Comparison of ENCODE assay signal across 13 mouse cellular contexts in the genomic region with DNA sequence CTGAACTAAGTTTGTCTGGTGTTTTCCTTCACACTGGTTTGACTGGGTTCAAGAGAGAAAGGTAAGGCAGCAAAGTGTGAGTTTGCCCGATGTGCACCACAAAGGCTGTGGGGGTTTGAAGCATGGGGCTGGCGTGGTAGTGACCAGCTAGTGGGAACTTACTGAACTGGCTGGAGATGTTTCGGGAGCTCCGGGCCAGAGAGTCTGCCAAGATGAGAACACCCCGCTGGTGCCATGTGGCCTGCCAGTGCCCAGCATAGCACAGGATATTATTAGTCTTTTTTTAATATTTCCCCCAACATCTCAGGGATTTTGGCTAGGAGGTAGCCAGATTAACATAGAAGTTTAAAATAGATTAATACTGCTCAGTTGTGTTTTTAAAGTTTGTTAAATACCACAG. TPM values are rescaled to one million over a fixed set of nuclear protein-coding genes. Genes with fewer than 3 reads are reported as not detected.
DNase-seq lines count a peak whose midpoint lies in the region; ATAC-seq and TF ChIP-seq lines count a peak whose summit lies in the region.
"Had no signal": no experiment of that assay in that cellular context is flagged by ENCODE, and none has a peak within 500 bp of the region (broad histone marks: within the 10 kb centered on the region; RNA-seq: fewer than 3 reads in every experiment).

No protein-coding gene starts in this region.

- H3K27ac ChIP-seq in kidney, embryonic 14.5 days (ENCODE audit: low read depth, low read length): no peak overlapping the region
- H3K27ac ChIP-seq in limb, embryonic 13.5 days: no peak overlapping the region
- no peak overlapping the region for H3K27ac ChIP-seq in thymus, adult 2 months (ENCODE audit: control insufficient read depth, insufficient read depth, low read length)
- H3K27ac ChIP-seq: liver, embryonic 13.5 days; midbrain, embryonic 13.5 days had no signal

- peak overlapping the region; percentile 18 for H3K4me3 ChIP-seq in kidney, embryonic 14.5 days (ENCODE audit: low read length)
- H3K4me3 ChIP-seq in limb, embryonic 13.5 days: no peak overlapping the region
- no peak overlapping the region for H3K4me3 ChIP-seq in thymus, adult 2 months (ENCODE audit: control insufficient read depth, insufficient read depth, low read length)
- H3K4me3 ChIP-seq: liver, embryonic 13.5 days; midbrain, embryonic 13.5 days had no signal

- H3K4me2 ChIP-seq in kidney, embryonic 14.5 days (replicated peaks; ENCODE audit: low read depth, low read length): peak overlapping the region; percentile 32
- H3K4me2 ChIP-seq in limb, embryonic 13.5 days (replicated peaks): peak overlapping the region; percentile 21
- H3K4me2 ChIP-seq: liver, embryonic 13.5 days; midbrain, embryonic 13.5 days had no signal

- no peak for DNase-seq in cerebellum, postnatal 4 days (ENCODE audit: low spot score in 2 of 2)
- no peak for DNase-seq in kidney, postnatal 10 days
- DNase-seq in cerebellum, postnatal 14 days: peak; percentile 74 to 87
- DNase-seq in gastrocnemius, adult 8-10 months (ENCODE audit: low spot score in 2 of 2): no peak
- DNase-seq in thymus, adult 2 months: no peak
- DNase-seq: gastrocnemius, postnatal 36 days; layer of hippocampus, adult 9-11 months; liver, embryonic 13.5 days had no signal

- H3K9ac ChIP-seq in kidney, embryonic 14.5 days (ENCODE audit: low read depth, low read length): peak overlapping the region; percentile 25; the same call in 1 of the 2 replicates
- H3K9ac ChIP-seq in limb, embryonic 13.5 days: no peak overlapping the region
- H3K9ac ChIP-seq: liver, embryonic 13.5 days; midbrain, embryonic 13.5 days had no signal

- H3K27me3 ChIP-seq in kidney, embryonic 14.5 days (ENCODE audit: control insufficient read depth, insufficient read depth, low read length): no peaks in the 10 kb centered on the region
- no peaks in the 10 kb centered on the region for H3K27me3 ChIP-seq in limb, embryonic 13.5 days
- no peaks in the 10 kb centered on the region for H3K27me3 ChIP-seq in thymus, adult 2 months (ENCODE audit: control insufficient read depth, insufficient read depth, low read length)
- H3K27me3 ChIP-seq: liver, embryonic 13.5 days; midbrain, embryonic 13.5 days; Patski had no signal

- 19% methylated on average over 5 of the region's 5 CpGs for WGBS in kidney, embryonic 14.5 days
- 19% methylated on average over 5 of the region's 5 CpGs for WGBS in limb, embryonic 13.5 days
- whole genome bisulfite sequencing in thymus, adult 2 months: 74% methylated on average over 5 of the region's 5 CpGs

- no peak for TF ChIP-seq CTCF in thymus, adult 2 months (IDR thresholded peaks at IDR 0.05; ENCODE audit: borderline replicate concordance, control insufficient read depth, extremely low read depth, insufficient read depth, low read length, poor library complexity)

- H3K4me1 ChIP-seq in kidney, embryonic 14.5 days (ENCODE audit: control insufficient read depth, insufficient read depth, low read length): no peaks in the 10 kb centered on the region
- H3K4me1 ChIP-seq in limb, embryonic 13.5 days: no peaks in the 10 kb centered on the region
- no peaks in the 10 kb centered on the region for H3K4me1 ChIP-seq in thymus, adult 2 months (replicated peaks; ENCODE audit: control insufficient read depth, insufficient read depth, low read length)
- H3K4me1 ChIP-seq: midbrain, embryonic 13.5 days had no signal

- H3K9me3 ChIP-seq in kidney, embryonic 14.5 days (ENCODE audit: control insufficient read depth, low read length): no peaks in the 10 kb centered on the region
- no peaks in the 10 kb centered on the region for H3K9me3 ChIP-seq in limb, embryonic 13.5 days
- H3K9me3 ChIP-seq: midbrain, embryonic 13.5 days had no signal

- H3K36me3 ChIP-seq in kidney, embryonic 14.5 days (ENCODE audit: control insufficient read depth, insufficient read depth, low read length): no peaks in the 10 kb centered on the region
- no peaks in the 10 kb centered on the region for H3K36me3 ChIP-seq in limb, embryonic 13.5 days
- no peaks in the 10 kb centered on the region for H3K36me3 ChIP-seq in thymus, adult 2 months (ENCODE audit: control insufficient read depth, insufficient read depth, low read length)
- H3K36me3 ChIP-seq: liver, embryonic 13.5 days; midbrain, embryonic 13.5 days had no signal

- ATAC-seq in cerebellum, adult (ENCODE audit: insufficient number of reproducible peaks, low FRiP score, low TSS enrichment): peak; percentile 92
- peak; percentile 29; the same call in 1 of the 2 replicates for ATAC-seq in kidney, embryonic 14.5 days (ENCODE audit: low FRiP score, low TSS enrichment)
- no peak for ATAC-seq in limb, embryonic 13.5 days (ENCODE audit: low FRiP score, low read depth)
- ATAC-seq: midbrain, embryonic 13.5 days; Patski had no signal

- no peak for TF ChIP-seq POLR2A in thymus, adult 2 months (IDR thresholded peaks at IDR 0.05; ENCODE audit: control insufficient read depth, extremely low read depth, insufficient read depth, low read length, poor library complexity)

RNA-seq across cellular contexts. Expression of a gene that starts 8.8 kb away (rescaled TPM):
- 38.8 and 47.1 TPM in 2 replicates for polyA plus RNA-seq in kidney, embryonic 14.5 days (2014; fragmentation: Nextera tagmentation; extraction: Ambion mirVana)
- polyA plus RNA-seq in limb, embryonic 13.5 days (2015; fragmentation: Nextera tagmentation; extraction: Ambion mirVana): 61.1 and 66.2 TPM in 2 replicates
- total RNA-seq in gastrocnemius, adult 8-10 months (2022): 10 to 100 TPM; 31.9 to 39.7 (median 37.3) TPM
- polyA plus RNA-seq in thymus, adult 2 months (2012; rRNA removed): 60.8 and 61.5 TPM in 2 replicates

RNA-seq across cellular contexts. Expression of a gene that starts 25.3 kb away (rescaled TPM):
- 33.7 and 34.5 TPM in 2 replicates for polyA plus RNA-seq in kidney, embryonic 14.5 days (2014; fragmentation: Nextera tagmentation; extraction: Ambion mirVana)
- 43.5 and 43.9 TPM in 2 replicates for polyA plus RNA-seq in limb, embryonic 13.5 days (2015; fragmentation: Nextera tagmentation; extraction: Ambion mirVana)
- total RNA-seq in gastrocnemius, adult 8-10 months (2022): 10 to 100 TPM; 25.6 to 30.3 (median 29.0) TPM
- polyA plus RNA-seq in thymus, adult 2 months (2012; rRNA removed): 48.8 and 52.2 TPM in 2 replicates

RNA-seq across cellular contexts. Expression of a gene that starts 25.3 kb away (rescaled TPM):
- polyA plus RNA-seq in kidney, embryonic 14.5 days (2014; fragmentation: Nextera tagmentation; extraction: Ambion mirVana): 53.7 and 103 TPM in 2 replicates
- polyA plus RNA-seq in limb, embryonic 13.5 days (2015; fragmentation: Nextera tagmentation; extraction: Ambion mirVana): 120 and 128 TPM in 2 replicates
- total RNA-seq in gastrocnemius, adult 8-10 months (2022): 100 to 1,000 TPM in 2 of 4 experiments, 10 to 100 TPM in 2; 46.7 to 104 (median 77.5) TPM
- 15.8 and 16.6 TPM in 2 replicates for polyA plus RNA-seq in thymus, adult 2 months (2012; rRNA removed)

RNA-seq across cellular contexts. Expression of a gene that starts 25.3 kb away (rescaled TPM):
- 114 and 123 TPM in 2 replicates for polyA plus RNA-seq in kidney, embryonic 14.5 days (2014; fragmentation: Nextera tagmentation; extraction: Ambion mirVana)
- polyA plus RNA-seq in limb, embryonic 13.5 days (2015; fragmentation: Nextera tagmentation; extraction: Ambion mirVana): 110 and 116 TPM in 2 replicates
- total RNA-seq in gastrocnemius, adult 8-10 months (2022): 100 to 1,000 TPM; 102 to 110 (median 106) TPM
- 18.5 and 20.2 TPM in 2 replicates for polyA plus RNA-seq in thymus, adult 2 months (2012; rRNA removed)

RNA-seq across cellular contexts. Expression of a gene that starts 32.4 kb away (rescaled TPM):
- 74.4 and 87.9 TPM in 2 replicates for polyA plus RNA-seq in kidney, embryonic 14.5 days (2014; fragmentation: Nextera tagmentation; extraction: Ambion mirVana)
- 126 TPM in 2 replicates for polyA plus RNA-seq in limb, embryonic 13.5 days (2015; fragmentation: Nextera tagmentation; extraction: Ambion mirVana)
- 10 to 100 TPM; 15.3 to 19.3 (median 16.2) TPM for total RNA-seq in gastrocnemius, adult 8-10 months (2022)
- 77.0 and 79.1 TPM in 2 replicates for polyA plus RNA-seq in thymus, adult 2 months (2012; rRNA removed)

Comparison
In these comparisons a context has a peak if more than half of its experiments do, and no peak if none do; other contexts are left out.
1. DNase-seq: peak in cerebellum, postnatal 14 days (2 of 2); none in cerebellum, postnatal 4 days (0 of 2), kidney, postnatal 10 days (single experiment), gastrocnemius, adult 8-10 months (0 of 2) and thymus, adult 2 months (single experiment).